Mouse (Mus musculus) embryonic fibroblast, embryonic 13.5 days (primary cell): Measurements from ENCODE around the gene Traip. TPM values are rescaled to one million over a fixed set of nuclear protein-coding genes. Genes with fewer than 3 reads are reported as not detected.
"Not testable (repeated sequence)": the region's sequence is repeated elsewhere in the genome, so short reads cannot be mapped to it uniquely, and the experiment has no call there.

Source experiments
- H3K27ac ChIP-seq: 2 replicates; pipeline ENCODE4 v1.5.1; 2012; ENCODE audit warnings: low read length, control low read depth, inconsistent platforms; ENCODE audit not compliant: insufficient read depth
- H3K4me1 ChIP-seq: 2 replicates; pipeline ENCODE4 v1.6.1; 2011; ENCODE audit warnings: low read length; ENCODE audit not compliant: control insufficient read depth, insufficient read depth
- H3K4me3 ChIP-seq: 2 replicates; pipeline ENCODE4 v1.5.1; 2011; ENCODE audit warnings: mild to moderate bottlenecking, control low read depth, low read length; ENCODE audit not compliant: insufficient read depth
- CTCF ChIP-seq: IDR thresholded peaks from 2 replicates; pipeline ENCODE4 v1.5.1; 2011; ENCODE audit warnings: mild to moderate bottlenecking, control low read depth, low read length, moderate library complexity, borderline replicate concordance; ENCODE audit not compliant: insufficient read depth
- POLR2A ChIP-seq: IDR thresholded peaks from 2 replicates; pipeline ENCODE4 v1.6.1; 2011; ENCODE audit warnings: low read depth, mild to moderate bottlenecking, control low read depth, low read length, moderate library complexity
- polyA plus RNA-seq: library from polyadenylated mRNA; stranded (reverse); fragments of >200 nt; gene quantifications from 2 replicates; pipeline ENCODE4 v1.2.4, GENCODE M21; 2011; ENCODE audit warnings: low read depth; ENCODE audit not compliant: missing spikeins, insufficient read length

The Traip gene
- polyA plus RNA-seq, 1 experiment, result 13.5 TPM

DNA sequence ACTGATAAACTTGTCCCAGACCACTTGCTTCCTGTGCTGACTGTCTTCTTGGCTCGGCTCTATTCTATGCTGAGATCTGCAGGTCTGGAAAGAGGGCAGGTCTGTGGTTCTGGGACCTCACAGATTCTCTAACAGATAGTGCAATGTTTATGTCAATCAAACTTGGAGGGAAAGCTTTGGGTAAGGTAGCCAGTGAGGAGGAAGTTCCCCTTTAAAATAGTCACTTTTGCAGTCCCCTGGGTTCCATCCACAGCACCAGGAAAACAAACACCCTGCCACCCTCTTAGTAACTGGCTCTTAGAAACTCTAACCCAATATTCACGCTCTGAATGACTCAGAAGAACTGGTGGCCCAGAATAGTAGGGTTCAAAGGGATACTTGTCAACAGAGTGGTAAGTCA is 44.5 kb downstream of the Traip start:
- H3K4me3 ChIP-seq, result no peak overlapping the region
- no peaks in the 10 kb centered on the region for H3K4me1 ChIP-seq
- no peak overlapping the region for H3K27ac ChIP-seq
- TF ChIP-seq CTCF (no peak), POLR2A (no peak)

DNA sequence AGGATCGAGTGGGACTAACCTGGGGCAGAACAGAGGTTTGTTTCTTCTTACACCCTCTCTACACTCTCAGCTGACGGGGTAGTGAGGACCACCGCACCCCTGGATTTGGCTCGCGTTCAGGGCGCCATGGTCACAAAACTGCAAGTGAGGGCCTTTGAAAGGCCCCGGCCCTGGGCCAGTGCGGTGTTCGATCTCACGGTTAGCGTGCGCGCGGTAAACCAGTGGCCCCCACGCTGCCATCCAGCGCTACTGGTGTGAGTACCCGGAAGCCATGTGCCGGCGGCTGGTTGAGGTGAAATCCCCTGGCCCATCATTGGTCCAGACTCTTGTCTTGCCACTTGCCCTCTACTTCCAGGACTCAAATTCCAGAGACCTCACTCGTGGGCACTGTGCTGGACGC is 45.6 kb downstream of the Traip start:
- TF ChIP-seq POLR2A, result no peak
- TF ChIP-seq CTCF, result no peak
- Histone ChIP-seq H3K4me1 (no peaks in the 10 kb centered on the region), H3K4me3 (no peak overlapping the region), H3K27ac (no peak overlapping the region)

DNA sequence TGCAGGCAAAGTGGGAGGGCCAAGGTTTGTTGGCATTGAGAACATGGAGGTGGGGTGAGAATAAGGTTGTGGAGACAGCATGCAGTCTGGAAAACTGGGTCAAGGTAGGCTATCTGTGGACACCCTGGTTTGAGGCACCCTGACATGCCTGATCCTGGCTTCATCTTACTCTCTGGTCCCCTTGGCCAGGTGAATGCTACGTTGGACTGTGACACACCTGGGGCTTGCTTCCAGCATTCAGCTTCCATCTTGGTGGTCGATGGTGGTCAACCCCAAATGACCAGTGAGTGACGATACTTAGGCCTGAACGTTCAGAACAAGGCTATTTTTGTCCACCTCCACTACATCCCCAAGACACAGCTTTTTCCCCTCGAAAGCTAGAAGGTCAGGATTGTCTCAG is 46.1 kb downstream of the Traip start, which contains the start of gene Gm20662:
Gene Gm20662 (plus strand): TSS at position 301 of the 400 bp plus-strand sequence.
- no peak within 1 kb of the TSS for H3K27ac ChIP-seq
- H3K4me1 ChIP-seq, result no peaks in the 10 kb centered on the region
- TF ChIP-seq POLR2A (no peak), CTCF (no peak)
- no peak within 1 kb of the TSS for H3K4me3 ChIP-seq

DNA sequence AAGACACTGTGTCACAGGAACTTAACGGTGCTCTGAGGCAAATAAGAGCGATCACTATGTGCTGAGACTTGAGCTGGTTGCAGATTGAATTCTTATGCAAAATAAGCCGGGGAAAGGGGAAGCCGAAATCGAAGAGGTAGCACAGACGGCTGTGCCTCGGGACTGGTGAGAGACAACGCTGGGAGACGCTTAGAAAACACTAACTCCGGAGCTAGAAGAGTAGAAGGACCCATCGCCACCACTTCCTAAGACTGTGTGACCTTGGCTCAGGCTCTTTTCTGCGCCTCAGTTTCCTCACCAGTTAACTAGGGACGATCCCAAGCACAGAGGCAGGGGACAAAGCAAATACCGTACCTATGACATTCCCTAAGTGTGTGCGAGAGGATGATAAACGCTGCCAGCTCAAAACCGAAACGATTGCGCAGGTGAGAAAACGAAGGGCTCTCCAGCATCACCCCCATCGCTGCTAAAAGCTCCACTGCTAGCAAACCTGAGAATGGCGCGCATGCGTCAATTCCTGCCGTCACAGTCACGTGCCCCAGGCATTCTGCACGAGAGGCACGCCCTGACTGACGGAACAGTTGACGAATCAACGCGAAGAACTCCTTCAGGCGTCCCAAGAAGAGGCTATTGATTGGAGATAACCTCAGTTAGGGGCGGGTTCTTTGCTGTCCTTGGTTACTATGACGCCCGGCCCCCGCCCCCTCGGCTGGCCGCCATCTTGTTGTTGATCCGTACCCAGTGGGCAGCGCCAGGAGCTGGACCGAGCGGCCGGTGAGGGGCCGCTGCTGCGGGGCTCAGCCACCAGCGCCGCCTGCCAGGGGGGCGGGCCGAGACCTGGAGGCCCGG is 52.2 kb downstream of the Traip start, which contains the start of gene Ip6k1:
Gene Ip6k1 (plus strand): TSS at position 580 of the 849 bp plus-strand sequence.
- TF ChIP-seq POLR2A, result peak; percentile 97
- no peak for TF ChIP-seq CTCF
- Histone ChIP-seq H3K27ac (peak within 1 kb of the TSS; percentile 49), H3K4me3 (peak within 1 kb of the TSS; percentile 90), H3K4me1 (no peaks in the 10 kb centered on the region; the same call in 1 of the 2 replicates)

DNA sequence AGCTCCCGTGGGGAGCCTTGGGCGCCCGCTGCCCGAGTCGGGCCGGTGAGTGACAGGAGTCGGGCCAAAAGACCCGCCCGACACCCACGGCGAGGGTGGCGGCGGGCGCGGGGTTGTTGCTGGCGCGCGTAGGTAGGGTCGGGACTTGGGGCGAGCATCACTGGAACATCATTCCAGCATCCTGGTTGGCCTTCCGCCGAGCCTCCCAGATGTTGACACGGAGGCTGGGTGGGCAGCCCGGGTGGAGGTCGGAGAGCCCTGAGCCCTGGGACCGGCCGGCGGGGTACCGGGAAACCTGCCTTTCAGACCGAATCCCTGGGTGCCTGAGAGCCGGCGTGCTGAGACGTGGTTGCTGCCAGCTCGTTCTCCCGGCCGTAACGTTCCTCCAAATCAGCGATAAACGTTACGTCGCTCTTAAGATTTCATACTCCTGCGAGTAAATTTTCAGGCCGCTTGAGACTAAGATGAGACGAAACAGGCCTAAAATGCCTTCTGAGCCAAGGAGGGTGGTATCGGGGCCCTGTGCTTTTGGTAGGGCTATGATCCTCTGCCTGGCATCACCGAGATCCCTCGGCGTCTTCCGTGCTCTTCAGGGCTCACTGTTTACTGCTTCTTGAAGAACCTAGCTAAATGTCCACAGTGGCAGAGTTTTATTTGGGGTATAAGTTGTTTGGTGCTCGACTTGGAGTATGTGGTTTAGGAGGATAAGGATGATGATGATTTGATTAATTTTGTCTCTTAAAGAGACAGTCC is 53.0 kb downstream of the Traip start:
- TF ChIP-seq CTCF, result no peak
- TF ChIP-seq POLR2A, result no peak; the same call in 1 of the 2 replicates
- H3K4me3 ChIP-seq, result peak overlapping the region; percentile 90
- H3K4me1 ChIP-seq, result no peaks in the 10 kb centered on the region; the same call in 1 of the 2 replicates
- H3K27ac ChIP-seq, result peak overlapping the region; percentile 49

DNA sequence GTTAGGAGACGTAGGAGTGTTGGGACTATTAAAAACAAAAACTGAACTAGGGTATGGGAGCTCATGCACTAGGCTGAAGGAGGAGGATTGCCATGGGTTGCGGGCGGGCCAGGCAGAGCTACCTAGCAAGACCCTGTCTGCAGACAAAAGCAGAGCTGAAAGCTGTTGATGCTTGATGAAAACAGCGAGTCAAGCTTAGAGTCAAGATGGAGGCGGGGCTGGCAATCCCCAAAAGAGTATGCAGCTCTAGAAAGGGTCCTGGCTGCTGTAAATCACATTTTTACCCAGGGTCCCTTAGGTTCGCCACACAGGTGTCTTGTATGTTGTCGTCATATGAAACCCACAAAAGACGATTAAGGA is 53.6 kb downstream of the Traip start:
- TF ChIP-seq CTCF (no peak), POLR2A (peak; percentile 41)
- H3K4me3 ChIP-seq, result peak overlapping the region; percentile 90
- H3K4me1 ChIP-seq, result no peaks in the 10 kb centered on the region; the same call in 1 of the 2 replicates
- peak overlapping the region; percentile 49; the same call in 1 of the 2 replicates for H3K27ac ChIP-seq

DNA sequence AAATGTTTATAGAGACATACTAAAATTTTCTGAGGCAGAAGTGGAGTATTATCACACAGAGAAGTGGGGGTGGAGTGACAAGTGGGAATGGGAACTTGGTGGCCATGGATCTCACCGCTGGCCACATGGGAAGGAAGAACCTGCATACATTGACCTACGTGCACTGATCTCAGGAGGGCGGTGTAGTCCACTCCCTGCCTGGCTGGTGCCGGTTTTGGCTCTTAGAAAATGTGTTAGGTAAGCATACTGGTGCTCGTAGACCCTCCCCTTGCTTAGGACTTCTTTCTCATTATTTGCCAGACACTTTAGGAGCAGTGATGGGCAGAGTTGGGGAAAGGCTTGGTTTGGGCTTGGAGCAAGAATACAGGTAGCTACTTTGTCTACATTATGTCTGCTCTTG is 58.1 kb downstream of the Traip start:
- no peak overlapping the region for H3K4me3 ChIP-seq
- no peak overlapping the region for H3K27ac ChIP-seq
- TF ChIP-seq CTCF, result no peak
- TF ChIP-seq POLR2A, result no peak
- 0 out of 2 replicates have a peak, but pooled peaks cover 4% of the 10 kb centered on the region for H3K4me1 ChIP-seq

DNA sequence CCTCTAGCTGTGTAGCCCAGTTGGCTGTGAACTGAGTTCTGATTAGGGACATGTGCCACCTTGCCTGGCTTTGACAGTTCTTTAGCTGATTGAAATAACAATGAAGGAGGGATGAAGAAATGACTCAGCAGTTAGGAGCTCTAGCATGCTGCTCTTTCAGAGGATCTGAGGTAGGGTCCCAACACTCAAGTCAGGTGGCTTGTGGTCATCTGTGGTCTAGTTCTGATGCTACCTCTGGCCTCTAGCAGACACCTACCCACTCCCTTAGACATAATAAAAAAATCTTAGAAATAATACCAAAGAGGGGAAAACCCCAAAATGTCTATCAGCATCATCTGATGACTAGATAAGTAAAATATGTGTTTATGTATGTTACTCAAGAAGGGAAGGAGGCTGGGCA is 60.4 kb downstream of the Traip start:
- no peak overlapping the region for H3K4me3 ChIP-seq
- H3K4me1 ChIP-seq, result 0 out of 2 replicates have a peak, but pooled peaks cover 4% of the 10 kb centered on the region
- TF ChIP-seq CTCF (no peak), POLR2A (no peak)
- no peak overlapping the region for H3K27ac ChIP-seq

DNA sequence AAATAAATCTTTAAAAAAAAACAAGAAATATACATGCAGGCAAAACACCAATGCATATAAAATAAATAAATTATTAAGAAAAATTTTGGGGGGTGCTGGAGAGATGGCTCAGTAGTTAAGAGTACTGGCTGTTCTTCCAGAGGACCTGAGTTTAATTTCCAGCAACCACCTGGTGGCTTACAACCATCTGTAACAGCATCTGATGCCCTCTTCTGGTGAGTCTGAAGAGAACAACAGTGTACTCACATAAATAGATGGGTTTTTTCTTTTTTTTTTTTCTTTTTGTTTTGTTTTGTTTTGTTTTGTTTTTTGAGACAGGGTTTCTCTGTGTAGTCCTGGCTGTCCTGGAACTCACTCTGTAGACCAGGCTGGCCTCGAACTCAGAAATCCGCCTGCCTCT is 63.6 kb downstream of the Traip start:
- H3K27ac ChIP-seq, H3K4me1 ChIP-seq, H3K4me3 ChIP-seq: not testable (repeated sequence)

DNA sequence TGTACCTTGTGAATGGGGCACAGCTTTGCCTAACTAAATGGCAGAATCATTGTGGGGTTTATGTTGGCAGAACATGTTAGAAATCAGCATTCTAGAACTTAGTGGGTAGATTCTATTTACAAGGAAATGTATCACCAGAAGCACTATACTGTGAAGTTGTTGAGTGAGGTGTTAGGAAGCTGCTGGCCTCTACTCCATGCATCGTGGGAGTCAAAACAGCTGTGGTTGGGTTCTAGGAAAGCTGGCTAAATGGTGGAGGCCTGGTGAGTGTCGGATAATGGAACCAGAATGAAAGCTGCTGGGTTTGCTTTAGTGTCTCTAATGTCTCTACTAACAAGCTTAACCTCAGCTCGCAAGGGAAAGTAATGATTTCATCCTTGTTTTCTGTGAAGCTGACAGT is 67.2 kb downstream of the Traip start:
- Histone ChIP-seq H3K27ac (no peak overlapping the region), H3K4me1 (no peaks in the 10 kb centered on the region)
- TF ChIP-seq CTCF (no peak), POLR2A (no peak)

More for the DNA sequence above, 67.2 kb downstream of the Traip start:
- H3K4me3 ChIP-seq, result no peak overlapping the region
